Mouse (Mus musculus) ES-E14 (cell line): ENCODE measurements at regions not wholly inside any gene's neighbourhood (a gene's known extent, or its start where the extent isn't known, plus 50 kb on each side); places are given as distances from the start of the nearest gene placed in this dataset.

Source experiments
- CHD2 ChIP-seq: IDR thresholded peaks from 2 replicates; pipeline ENCODE4 v1.6.1; 2014; ENCODE audit warnings: mild to moderate bottlenecking, low read depth, low read length, inconsistent platforms
- HCFC1 ChIP-seq: IDR thresholded peaks from 2 replicates; pipeline ENCODE4 v1.6.1; 2012; ENCODE audit warnings: low read length, inconsistent platforms, borderline replicate concordance; ENCODE audit not compliant: insufficient read depth
- MAFK ChIP-seq: IDR thresholded peaks from 2 replicates; pipeline ENCODE4 v1.6.1; 2014; ENCODE audit warnings: mild to moderate bottlenecking, low read depth, low read length, inconsistent platforms; ENCODE audit not compliant: insufficient read depth
- ZC3H11A ChIP-seq: IDR thresholded peaks from 2 replicates; pipeline ENCODE4 v1.6.1; 2012; ENCODE audit warnings: low read depth, mild to moderate bottlenecking, inconsistent platforms, low read length, borderline replicate concordance
- ZNF384 ChIP-seq: IDR thresholded peaks from 2 replicates; pipeline ENCODE4 v1.6.1; 2012; ENCODE audit warnings: low read depth, low read length, inconsistent platforms

DNA sequence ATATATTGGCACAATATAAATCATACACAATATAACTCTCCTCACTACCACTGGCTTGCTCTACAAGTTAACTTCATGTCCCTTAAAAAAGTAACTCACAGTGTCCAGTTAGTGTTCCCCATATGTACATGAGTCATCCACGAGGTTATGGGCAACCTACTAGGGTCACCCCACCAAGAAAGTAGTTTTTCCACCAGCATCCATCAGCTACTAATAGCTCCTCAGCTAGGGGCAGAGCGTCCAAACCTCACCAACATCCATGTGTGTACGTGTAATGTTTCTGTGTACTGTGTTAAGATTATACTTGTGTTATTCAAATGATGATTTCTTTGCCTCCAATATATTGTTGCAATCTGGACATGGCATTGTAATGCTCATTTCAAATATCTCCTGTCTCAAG, 264.7 kb upstream of the 9630041A04Rik start:
- TF ChIP-seq ZC3H11A: no peak
- TF ChIP-seq CHD2: no peak
- no peak for TF ChIP-seq HCFC1
- no peak for TF ChIP-seq ZNF384
- TF ChIP-seq MAFK: no peak
